Mouse (Mus musculus) forebrain, embryonic 11.5 days (tissue): ENCODE data around the gene Glrx3. TPM values are rescaled to one million over a fixed set of nuclear protein-coding genes. Genes with fewer than 3 reads are reported as not detected.
"Not testable (repeated sequence)": the region's sequence is repeated elsewhere in the genome, so short reads cannot be mapped to it uniquely, and the experiment has no call there.

ENCODE experiments used
- ATAC-seq: fragments of 200-750 bp; cut with Nextera tagmentation; replicated peaks from 2 replicates; pipeline ENCODE4 v1.8.0; 2017; ENCODE audit warnings: moderate TSS enrichment; ENCODE audit not compliant: low FRiP score
- DNase-seq: peaks from one replicate; pipeline ENCODE4 v3.0.0-alpha.2; 2017; ENCODE audit warnings: low spot score
- H3K27ac ChIP-seq: fragments of 300-500 bp; sonication (generic); 2 replicates; pipeline ENCODE4 v1.5.1; 2014; ENCODE audit warnings: low read depth, low read length
- H3K27me3 ChIP-seq: fragments of 300-500 bp; sonication (generic); 2 replicates; pipeline ENCODE4 v1.6.1; 2014; ENCODE audit warnings: mild to moderate bottlenecking, low read length, mixed read lengths; ENCODE audit not compliant: control insufficient read depth, insufficient read depth
- H3K36me3 ChIP-seq: fragments of 300-500 bp; sonication (generic); 2 replicates; pipeline ENCODE4 v1.6.1; 2014; ENCODE audit warnings: mild to moderate bottlenecking, low read length, moderate library complexity, mixed read lengths; ENCODE audit not compliant: control insufficient read depth, insufficient read depth
- H3K4me1 ChIP-seq: fragments of 300-500 bp; sonication (generic); replicated peaks from 2 replicates; pipeline ENCODE4 v1.6.1; 2014; ENCODE audit warnings: low read length, mixed read lengths; ENCODE audit not compliant: control insufficient read depth, insufficient read depth
- H3K4me2 ChIP-seq: fragments of 300-500 bp; sonication (generic); 2 replicates; pipeline ENCODE4 v1.6.1; 2014; ENCODE audit warnings: low read depth, mild to moderate bottlenecking, low read length, moderate library complexity, mixed read lengths; ENCODE audit not compliant: severe bottlenecking
- H3K4me3 ChIP-seq: fragments of 300-500 bp; sonication (generic); 2 replicates; pipeline ENCODE4 v1.5.1; 2014; ENCODE audit warnings: low read depth, low read length
- H3K9ac ChIP-seq: fragments of 300-500 bp; sonication (generic); 2 replicates; pipeline ENCODE4 v1.6.1; 2014; ENCODE audit warnings: low read length
- H3K9me3 ChIP-seq: fragments of 300-500 bp; sonication (generic); 2 replicates; pipeline ENCODE4 v1.6.1; 2016; ENCODE audit warnings: low read length, mixed read lengths; ENCODE audit not compliant: control insufficient read depth
- WGBS: fragments of 180-500 bp; shearing (Covaris S2); extraction: QIAGEN DNeasy Blood & Tissue Kit; methylation state at CpG from one replicate; pipeline ENCODE4 v1.1.7; 2014; 5-methylcytosine and 5-hydroxymethylcytosine counted together
- polyA plus RNA-seq: library from polyadenylated mRNA; unstranded; fragments of >200 nt; fragmentation: Nextera tagmentation; extraction: Ambion mirVana; gene quantifications from 2 replicates; pipeline ENCODE4 v1.2.1, GENCODE M21; 2014

Gene Glrx3
- polyA plus RNA-seq, 1 experiment from 2014 or later, result 285 TPM

GRCm38 (mm10) chr7:137414710-137415109 lies 22.7 kb upstream of the Glrx3 start:
- Histone ChIP-seq H3K9ac (no peak overlapping the region), H3K4me1 (peaks cover 2% of the 10 kb centered on the region; the same call in 1 of the 2 replicates), H3K9me3 (no peaks in the 10 kb centered on the region), H3K27ac (no peak overlapping the region), H3K36me3 (no peaks in the 10 kb centered on the region), H3K4me3 (no peak overlapping the region), H3K27me3 (no peaks in the 10 kb centered on the region), H3K4me2 (no peak overlapping the region)
- DNase-seq, result no peak
- WGBS, result 89% methylated on average over 8 of the region's 8 CpGs
- no peak for ATAC-seq

- no peak overlapping the region for H3K4me3 ChIP-seq
- H3K9ac ChIP-seq, result no peak overlapping the region
- H3K4me2 ChIP-seq, result no peak overlapping the region
- no peaks in the 10 kb centered on the region for H3K4me1 ChIP-seq
- no peaks in the 10 kb centered on the region for H3K36me3 ChIP-seq
- 100% methylated on average over 2 of the region's 2 CpGs for WGBS
- DNase-seq (no peak), ATAC-seq (no peak)
- H3K9me3 ChIP-seq, result no peaks in the 10 kb centered on the region
- no peak overlapping the region for H3K27ac ChIP-seq
- no peaks in the 10 kb centered on the region for H3K27me3 ChIP-seq
Observed at GRCm38 (mm10) chr7:137420550-137420949, 16.9 kb upstream of the Glrx3 start.

- H3K4me1 ChIP-seq, result no peaks in the 10 kb centered on the region
- WGBS, result 93% methylated on average over 4 of the region's 4 CpGs
- no peak overlapping the region for H3K27ac ChIP-seq
- no peaks in the 10 kb centered on the region for H3K9me3 ChIP-seq
- H3K4me3 ChIP-seq, result no peak overlapping the region
- no peak overlapping the region for H3K4me2 ChIP-seq
- H3K9ac ChIP-seq, result no peak overlapping the region
- H3K27me3 ChIP-seq, result no peaks in the 10 kb centered on the region
- ATAC-seq, result no peak
- no peak for DNase-seq
- H3K36me3 ChIP-seq, result no peaks in the 10 kb centered on the region
Observed at GRCm38 (mm10) chr7:137421236-137421635, 16.2 kb upstream of the Glrx3 start.

DNA sequence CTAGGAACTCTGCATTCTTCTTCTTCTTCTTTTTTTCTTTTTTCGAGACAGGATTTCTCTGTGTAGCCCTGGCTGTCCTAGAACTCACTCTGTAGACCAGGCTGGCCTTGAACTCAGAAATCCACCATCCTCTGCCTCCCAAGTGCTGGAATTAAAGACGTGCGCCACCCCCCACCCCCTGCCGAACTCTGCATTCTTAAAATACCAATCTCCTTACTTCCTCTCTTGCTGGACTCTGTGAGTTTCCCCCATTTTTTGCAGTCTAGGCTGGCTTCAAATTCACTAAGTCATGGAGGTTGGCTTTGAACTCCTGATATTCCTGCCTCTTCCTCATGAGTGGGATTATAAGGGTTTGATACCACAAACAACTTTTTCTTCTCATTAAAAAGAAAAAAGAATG lies 10.7 kb upstream of the Glrx3 start:
- no peaks in the 10 kb centered on the region for H3K9me3 ChIP-seq
- H3K4me3 ChIP-seq, result no peak overlapping the region
- H3K36me3 ChIP-seq, result no peaks in the 10 kb centered on the region
- H3K27ac ChIP-seq, result no peak overlapping the region
- 55% methylated on average over 4 of the region's 4 CpGs for WGBS
- H3K9ac ChIP-seq, result no peak overlapping the region
- peaks cover 2% of the 10 kb centered on the region for H3K4me1 ChIP-seq
- no peak overlapping the region for H3K4me2 ChIP-seq
- no peaks in the 10 kb centered on the region for H3K27me3 ChIP-seq
- ATAC-seq, result no peak
- DNase-seq, result no peak

DNA sequence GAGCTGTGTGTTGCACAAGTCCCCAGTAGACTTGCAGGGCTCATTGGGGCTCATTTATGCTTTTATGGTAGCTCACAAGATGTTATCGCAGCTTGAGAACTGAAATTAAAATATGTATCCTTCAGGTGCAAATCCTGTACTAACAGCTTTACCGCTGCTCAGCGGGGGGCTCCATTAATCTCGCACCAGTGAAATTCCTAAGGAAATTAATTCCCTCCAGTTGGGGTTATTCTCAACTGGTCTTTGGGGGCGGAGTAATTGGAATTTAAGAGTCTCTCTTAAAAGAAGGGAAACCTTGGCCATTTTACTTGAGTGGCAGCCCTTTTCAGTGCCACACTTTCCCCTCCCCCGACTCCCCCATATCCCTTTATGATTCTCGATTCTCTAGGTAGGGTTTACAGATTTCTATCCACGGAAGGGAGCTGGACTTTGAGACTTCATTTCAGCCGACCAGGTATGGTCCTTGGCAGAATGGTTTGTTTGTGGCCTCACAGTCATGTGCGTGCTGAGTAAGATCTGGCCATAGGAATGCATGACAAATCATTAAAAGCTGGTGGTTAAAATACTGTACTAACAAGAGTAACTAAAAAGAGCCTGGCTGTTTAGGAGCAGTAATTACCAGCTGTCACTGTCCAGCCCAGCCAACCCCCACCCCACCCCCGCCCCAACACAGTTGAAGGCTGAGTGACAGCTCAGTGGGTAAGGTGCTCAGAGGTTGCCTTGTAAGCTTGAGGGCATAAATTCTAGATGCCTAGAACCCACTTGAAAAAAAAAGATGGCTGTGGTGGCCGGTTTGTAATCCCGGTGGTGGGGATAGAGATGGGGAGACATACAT lies 5.4 kb upstream of the Glrx3 start:
- Histone ChIP-seq H3K4me1 (peaks cover 6% of the 10 kb centered on the region), H3K9me3 (no peaks in the 10 kb centered on the region), H3K4me2 (0 out of 2 replicates have a peak overlapping the region, but pooled peaks have one; percentile 0), H3K27me3 (no peaks in the 10 kb centered on the region), H3K4me3 (no peak overlapping the region), H3K36me3 (no peaks in the 10 kb centered on the region), H3K27ac (no peak overlapping the region), H3K9ac (no peak overlapping the region)
- DNase-seq (peak; percentile 61), ATAC-seq (peak; percentile 63)
- WGBS, result 31% methylated on average over 13 of the region's 13 CpGs

GRCm38 (mm10) chr7:137436901-137437300 lies 513 bp upstream of the Glrx3 start:
- Histone ChIP-seq H3K36me3 (no peaks in the 10 kb centered on the region), H3K9me3 (no peaks in the 10 kb centered on the region), H3K27me3 (no peaks in the 10 kb centered on the region), H3K4me1 (peaks cover 5% of the 10 kb centered on the region; the same call in 1 of the 2 replicates), H3K27ac (no peak overlapping the region), H3K4me3 (peak overlapping the region; percentile 96), H3K9ac (no peak overlapping the region), H3K4me2 (peak overlapping the region; percentile 33; the same call in 1 of the 2 replicates)
- peak; percentile 16 for ATAC-seq
- WGBS, result 79% methylated on average over 6 of the region's 6 CpGs
- DNase-seq, result no peak

DNA sequence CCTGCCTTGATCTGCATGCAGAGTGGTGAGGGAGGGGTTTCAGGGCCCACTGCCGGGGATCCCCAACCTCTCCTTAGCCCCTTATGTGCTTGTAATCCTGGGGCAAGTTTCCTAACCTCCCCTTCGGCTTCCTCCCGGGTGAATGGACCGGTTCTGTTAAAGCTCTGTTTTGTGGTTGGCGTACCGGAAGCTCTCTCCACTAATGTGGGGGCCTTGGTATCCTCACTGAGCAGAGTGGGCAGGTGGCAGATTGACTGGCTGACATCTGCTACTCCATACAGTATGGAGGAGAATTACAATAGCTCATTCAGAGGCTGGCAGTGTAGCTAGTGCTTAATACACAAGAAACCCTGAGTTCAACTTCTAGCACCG lies 751 bp downstream of the Glrx3 start:
- DNase-seq, result no peak

GRCm38 (mm10) chr7:137438962-137439361 lies 1.5 kb downstream of the Glrx3 start:
- Histone ChIP-seq H3K4me2 (peak overlapping the region; percentile 75; the same call in 1 of the 2 replicates), H3K4me3 (peak overlapping the region; percentile 96; the same call in 1 of the 2 replicates)
- not testable (repeated sequence) for H3K27ac ChIP-seq, H3K9ac ChIP-seq, H3K27me3 ChIP-seq, DNase-seq, H3K9me3 ChIP-seq, ATAC-seq, H3K36me3 ChIP-seq, H3K4me1 ChIP-seq
- WGBS, result 89% methylated on average over 7 of the region's 7 CpGs

More for the DNA sequence above, 751 bp downstream of the Glrx3 start:
- Histone ChIP-seq H3K27me3 (no peaks in the 10 kb centered on the region), H3K36me3 (no peaks in the 10 kb centered on the region), H3K4me2 (peak overlapping the region; percentile 75), H3K4me3 (peak overlapping the region; percentile 96), H3K9me3 (no peaks in the 10 kb centered on the region), H3K9ac (peak overlapping the region; percentile 96), H3K27ac (peak overlapping the region; percentile 62), H3K4me1 (0 out of 2 replicates have a peak, but pooled peaks cover 2% of the 10 kb centered on the region)
- WGBS, result 4% methylated on average over 7 of the region's 7 CpGs
- peak; percentile 52 for ATAC-seq
